Comparison of ENCODE assay signal across 17 mouse cellular contexts in genomic region chr6:92605156-92605555, GRCm38 (mm10).
DNase-seq lines count a peak whose midpoint lies in the region; ATAC-seq and TF ChIP-seq lines count a peak whose summit lies in the region.
"Had no signal": no experiment of that assay in that cellular context is flagged by ENCODE, and none has a peak within 500 bp of the region (broad histone marks: within the 10 kb centered on the region; RNA-seq: fewer than 3 reads in every experiment).

No protein-coding gene starts in this region.

- H3K36me3 ChIP-seq in kidney, embryonic 16.5 days (ENCODE audit: insufficient read depth, low read length), result no peaks in the 10 kb centered on the region
- H3K36me3 ChIP-seq in lung, embryonic 16.5 days (ENCODE audit: control insufficient read depth, insufficient read depth, low read length), result no peaks in the 10 kb centered on the region
- H3K36me3 ChIP-seq in thymus, adult 2 months (ENCODE audit: control insufficient read depth, insufficient read depth, low read length), result no peaks in the 10 kb centered on the region
- H3K36me3 ChIP-seq: embryonic facial prominence, embryonic 12.5 days; forebrain, embryonic 15.5 days; heart, embryonic 12.5 days; hindbrain, embryonic 15.5 days had no signal

- no peaks in the 10 kb centered on the region for H3K9me3 ChIP-seq in kidney, embryonic 16.5 days (ENCODE audit: low read length)
- H3K9me3 ChIP-seq in lung, embryonic 16.5 days (ENCODE audit: control insufficient read depth, low read length), result no peaks in the 10 kb centered on the region
- H3K9me3 ChIP-seq: embryonic facial prominence, embryonic 12.5 days; forebrain, embryonic 15.5 days; heart, embryonic 12.5 days; hindbrain, embryonic 15.5 days had no signal

- no peak for DNase-seq in kidney, postnatal 25 days
- no peak for DNase-seq in lung, postnatal 10 days
- peak; percentile 75 for DNase-seq in layer of hippocampus, adult 9-11 months
- no peak for DNase-seq in thymus, adult 2 months
- no peak for DNase-seq in embryo, embryonic 9.5 days (ENCODE audit: extremely low spot score)
- DNase-seq: adrenal gland, postnatal 10 days; cerebellum, adult 2 months; lung, postnatal 14 days; thymus, postnatal 4 days had no signal

- 29% methylated on average over 2 of the region's 2 CpGs for WGBS in kidney, embryonic 16.5 days
- WGBS in lung, embryonic 16.5 days, result 43% methylated on average over 2 of the region's 2 CpGs
- WGBS in thymus, adult 2 months, result 83% methylated on average over 2 of the region's 2 CpGs

- H3K9ac ChIP-seq in kidney, embryonic 16.5 days (replicated peaks; ENCODE audit: low read length), result no peak overlapping the region
- H3K9ac ChIP-seq in lung, embryonic 16.5 days (ENCODE audit: low read length), result no peak overlapping the region
- H3K9ac ChIP-seq: embryonic facial prominence, embryonic 12.5 days; forebrain, embryonic 15.5 days; heart, embryonic 12.5 days; hindbrain, embryonic 15.5 days; liver, embryonic 14.5 days had no signal

- peaks cover 23% of the 10 kb centered on the region for H3K4me1 ChIP-seq in kidney, embryonic 16.5 days (ENCODE audit: insufficient read depth, low read length)
- peaks cover 9% of the 10 kb centered on the region; the same call in 1 of the 2 replicates for H3K4me1 ChIP-seq in lung, embryonic 16.5 days (replicated peaks; ENCODE audit: control insufficient read depth, insufficient read depth, low read length)
- no peaks in the 10 kb centered on the region for H3K4me1 ChIP-seq in thymus, adult 2 months (replicated peaks; ENCODE audit: control insufficient read depth, insufficient read depth, low read length)
- H3K4me1 ChIP-seq: forebrain, embryonic 15.5 days had no signal

- peak overlapping the region; percentile 77 for H3K27ac ChIP-seq in kidney, embryonic 16.5 days (ENCODE audit: low read length)
- peak overlapping the region; percentile 20; the same call in 1 of the 2 replicates for H3K27ac ChIP-seq in lung, embryonic 16.5 days (ENCODE audit: low read length)
- H3K27ac ChIP-seq in thymus, adult 2 months (ENCODE audit: control insufficient read depth, insufficient read depth, low read length), result no peak overlapping the region
- H3K27ac ChIP-seq: embryonic facial prominence, embryonic 12.5 days; forebrain, embryonic 15.5 days; hindbrain, embryonic 15.5 days; liver, embryonic 14.5 days had no signal

- H3K4me2 ChIP-seq in kidney, embryonic 16.5 days (replicated peaks; ENCODE audit: low read depth, low read length), result no peak overlapping the region
- H3K4me2 ChIP-seq in lung, embryonic 16.5 days (ENCODE audit: low read depth, low read length), result no peak overlapping the region
- H3K4me2 ChIP-seq: embryonic facial prominence, embryonic 12.5 days; forebrain, embryonic 15.5 days; heart, embryonic 12.5 days; hindbrain, embryonic 15.5 days had no signal

- TF ChIP-seq CTCF in thymus, adult 2 months (IDR thresholded peaks at IDR 0.05; ENCODE audit: borderline replicate concordance, control insufficient read depth, extremely low read depth, insufficient read depth, low read length, poor library complexity), result no peak

- TF ChIP-seq POLR2A in thymus, adult 2 months (IDR thresholded peaks at IDR 0.05; ENCODE audit: control insufficient read depth, extremely low read depth, insufficient read depth, low read length, poor library complexity), result no peak

- no peaks in the 10 kb centered on the region for H3K27me3 ChIP-seq in kidney, embryonic 16.5 days (ENCODE audit: insufficient read depth, low read length)
- H3K27me3 ChIP-seq in lung, embryonic 16.5 days (ENCODE audit: control insufficient read depth, insufficient read depth, low read depth, low read length), result no peaks in the 10 kb centered on the region
- H3K27me3 ChIP-seq in thymus, adult 2 months (ENCODE audit: control insufficient read depth, insufficient read depth, low read length), result no peaks in the 10 kb centered on the region
- H3K27me3 ChIP-seq: embryonic facial prominence, embryonic 12.5 days; forebrain, embryonic 15.5 days; heart, embryonic 12.5 days; hindbrain, embryonic 15.5 days had no signal

- H3K4me3 ChIP-seq in kidney, embryonic 16.5 days (ENCODE audit: low read length), result no peak overlapping the region
- no peak overlapping the region for H3K4me3 ChIP-seq in lung, embryonic 16.5 days (ENCODE audit: low read length)
- H3K4me3 ChIP-seq in thymus, adult 2 months (ENCODE audit: control insufficient read depth, insufficient read depth, low read length), result no peak overlapping the region
- H3K4me3 ChIP-seq: embryonic facial prominence, embryonic 12.5 days; forebrain, embryonic 15.5 days; heart, embryonic 12.5 days; hindbrain, embryonic 15.5 days had no signal

- peak; percentile 73 for ATAC-seq in kidney, embryonic 16.5 days (ENCODE audit: low FRiP score, low TSS enrichment)
- ATAC-seq in lung, embryonic 16.5 days (ENCODE audit: low read depth), result no peak
- ATAC-seq: forebrain, embryonic 15.5 days; midbrain, embryonic 16.5 days had no signal
